ENCODE assay signal across 8 mouse cellular contexts in genomic region chr15:83089429-83089605, GRCm38 (mm10). TPM values are rescaled to one million over a fixed set of nuclear protein-coding genes. Genes with fewer than 3 reads are reported as not detected.
DNase-seq lines count a peak whose midpoint lies in the region; ATAC-seq lines count a peak whose summit lies in the region.

Gene Serhl, plus strand, starts transcription at chr15:83089506.

- no peaks in the 10 kb centered on the region for H3K36me3 ChIP-seq in forebrain, embryonic 14.5 days (ENCODE audit: control insufficient read depth, insufficient read depth, low read length)
- no peaks in the 10 kb centered on the region for H3K36me3 ChIP-seq in hindbrain, embryonic 11.5 days (ENCODE audit: control insufficient read depth, insufficient read depth, low read length)
- H3K36me3 ChIP-seq in midbrain, embryonic 10.5 days, result no peaks in the 10 kb centered on the region

- 0 out of 2 replicates have a peak, but pooled peaks cover 7% of the 10 kb centered on the region for H3K4me1 ChIP-seq in forebrain, embryonic 14.5 days (ENCODE audit: control insufficient read depth, insufficient read depth, low read length)
- H3K4me1 ChIP-seq in hindbrain, embryonic 11.5 days (replicated peaks; ENCODE audit: control insufficient read depth, insufficient read depth, low read length), result peaks cover 12% of the 10 kb centered on the region
- peaks cover 25% of the 10 kb centered on the region for H3K4me1 ChIP-seq in midbrain, embryonic 10.5 days

- H3K27ac ChIP-seq in forebrain, embryonic 14.5 days (ENCODE audit: low read depth, low read length), result no peak within 1 kb of the TSS
- no peak within 1 kb of the TSS for H3K27ac ChIP-seq in hindbrain, embryonic 11.5 days (ENCODE audit: low read depth, low read length)
- no peak within 1 kb of the TSS for H3K27ac ChIP-seq in midbrain, embryonic 10.5 days (replicated peaks)

- ATAC-seq in forebrain, embryonic 14.5 days, result no peak
- ATAC-seq in hindbrain, embryonic 11.5 days (ENCODE audit: low FRiP score), result no peak

- H3K4me3 ChIP-seq in forebrain, embryonic 14.5 days (ENCODE audit: low read depth, low read length), result no peak within 1 kb of the TSS
- H3K4me3 ChIP-seq in hindbrain, embryonic 11.5 days (ENCODE audit: low read depth, low read length), result no peak within 1 kb of the TSS
- H3K4me3 ChIP-seq in midbrain, embryonic 10.5 days, result peak within 1 kb of the TSS; percentile 28

- no peaks in the 10 kb centered on the region for H3K9me3 ChIP-seq in forebrain, embryonic 14.5 days (replicated peaks; ENCODE audit: control insufficient read depth, low read length)
- no peaks in the 10 kb centered on the region for H3K9me3 ChIP-seq in hindbrain, embryonic 11.5 days (ENCODE audit: control insufficient read depth, low read length)
- no peaks in the 10 kb centered on the region for H3K9me3 ChIP-seq in midbrain, embryonic 10.5 days (replicated peaks)

- no peak within 1 kb of the TSS for H3K9ac ChIP-seq in forebrain, embryonic 14.5 days (ENCODE audit: low read length)
- H3K9ac ChIP-seq in hindbrain, embryonic 11.5 days (ENCODE audit: low read depth, low read length), result no peak within 1 kb of the TSS

- DNase-seq in urinary bladder, adult 2 months (ENCODE audit: low spot score), result no peak
- no peak for DNase-seq in urinary bladder, postnatal 25 days (ENCODE audit: low spot score)
- DNase-seq in forebrain, embryonic 14.5 days (ENCODE audit: low spot score), result no peak
- DNase-seq in hindbrain, embryonic 11.5 days (ENCODE audit: low spot score), result no peak
- DNase-seq in midbrain, embryonic 10.5 days (ENCODE audit: low spot score), result no peak
- DNase-seq in right cerebral cortex, adult 18-20 months, result no peak
- no peak for DNase-seq in c-Kit-positive CD71-positive TER-119-positive erythroid progenitor cells, embryonic 14.5 days (ENCODE audit: low spot score)
- no peak for DNase-seq in kidney, postnatal 36 days

- 17% methylated on average over 7 of the region's 7 CpGs for WGBS in forebrain, embryonic 14.5 days
- 16% methylated on average over 7 of the region's 7 CpGs for WGBS in hindbrain, embryonic 11.5 days
- WGBS in midbrain, embryonic 10.5 days, result 14% methylated on average over 7 of the region's 7 CpGs

- H3K4me2 ChIP-seq in forebrain, embryonic 14.5 days (ENCODE audit: low read length), result no peak within 1 kb of the TSS
- no peak within 1 kb of the TSS; the same call in 1 of the 2 replicates for H3K4me2 ChIP-seq in hindbrain, embryonic 11.5 days (replicated peaks; ENCODE audit: low read depth, low read length)

- H3K27me3 ChIP-seq in forebrain, embryonic 14.5 days (replicated peaks; ENCODE audit: control insufficient read depth, insufficient read depth, low read length), result no peaks in the 10 kb centered on the region
- H3K27me3 ChIP-seq in hindbrain, embryonic 11.5 days (ENCODE audit: control insufficient read depth, insufficient read depth, low read length), result peaks cover 12% of the 10 kb centered on the region; the same call in 1 of the 2 replicates
- peaks cover 56% of the 10 kb centered on the region for H3K27me3 ChIP-seq in midbrain, embryonic 10.5 days (ENCODE audit: low read depth, poor library complexity, severe bottlenecking)

RNA-seq across cellular contexts. Expression of gene Serhl, which starts in this region (rescaled TPM):
- polyA plus RNA-seq in urinary bladder, adult 2 months (2012; rRNA removed), result 48.2 and 70.3 TPM in 2 replicates
- polyA plus RNA-seq in forebrain, embryonic 14.5 days (2014; fragmentation: Nextera tagmentation; extraction: Ambion mirVana), result 32.7 and 37.6 TPM in 2 replicates
- polyA plus RNA-seq in hindbrain, embryonic 11.5 days (2014; fragmentation: Nextera tagmentation; extraction: Ambion mirVana), result 40.2 and 42.6 TPM in 2 replicates
- 54.2 and 56.0 TPM in 2 replicates for polyA plus RNA-seq in midbrain, embryonic 10.5 days (2016; fragmentation: Nextera tagmentation; extraction: Ambion mirVana)
